Mouse (Mus musculus): Measurements from ENCODE around the gene Pole3. TPM values are rescaled to one million over a fixed set of nuclear protein-coding genes. Genes with fewer than 3 reads are reported as not detected.

Pole3 gene
- polyA plus RNA-seq (2015; fragmentation: Nextera tagmentation; extraction: Ambion mirVana): 70.9 and 77.3 TPM in 2 replicates

GRCm38 (mm10) chr4:62524651-62525488 lies at the start of gene Pole3, which contains the start of gene 4933430I17Rik:
TSS of gene Pole3 (minus strand) at chr4:62525068.
TSS of gene 4933430I17Rik (plus strand) at chr4:62525369.
- Histone ChIP-seq H3K4me3 (replicated peaks) (peak within 1 kb of the TSS; percentile 77), H3K4me1 (peaks cover 10% of the 10 kb centered on the region), H3K9me3 (no peaks in the 10 kb centered on the region), H3K4me2 (peak within 1 kb of the TSS; percentile 81), H3K36me3 (no peaks in the 10 kb centered on the region), H3K9ac (peak within 1 kb of the TSS; percentile 73), H3K27ac (peak within 1 kb of the TSS; percentile 97), H3K27me3 (replicated peaks) (no peaks in the 10 kb centered on the region)
- WGBS: under 1% methylated on average over 59 of the region's 59 CpGs
- ATAC-seq (ENCODE audit: insufficient read depth, low FRiP score, low read depth): peak; percentile 97

- Histone ChIP-seq H3K4me1 (0 out of 2 replicates have a peak, but pooled peaks cover 8% of the 10 kb centered on the region), H3K9me3 (no peaks in the 10 kb centered on the region), H3K27ac (no peak overlapping the region), H3K4me3 (replicated peaks) (no peak overlapping the region), H3K27me3 (replicated peaks) (no peaks in the 10 kb centered on the region), H3K9ac (no peak overlapping the region), H3K36me3 (no peaks in the 10 kb centered on the region), H3K4me2 (no peak overlapping the region)
- ATAC-seq (ENCODE audit: insufficient read depth, low FRiP score, low read depth): no peak
- 53% methylated on average over 5 of the region's 5 CpGs for WGBS
Observed at GRCm38 (mm10) chr4:62570029-62570428, 45.2 kb upstream of the Pole3 start.

- ATAC-seq (ENCODE audit: insufficient read depth, low FRiP score, low read depth): no peak
- Histone ChIP-seq H3K4me1 (0 out of 2 replicates have a peak, but pooled peaks cover 8% of the 10 kb centered on the region), H3K27ac (no peak overlapping the region), H3K4me2 (no peak overlapping the region), H3K9ac (no peak overlapping the region), H3K27me3 (replicated peaks) (no peaks in the 10 kb centered on the region), H3K4me3 (replicated peaks) (no peak overlapping the region), H3K36me3 (no peaks in the 10 kb centered on the region), H3K9me3 (no peaks in the 10 kb centered on the region)
- whole genome bisulfite sequencing: 93% methylated on average over 5 of the region's 5 CpGs
Observed at GRCm38 (mm10) chr4:62569603-62570002, 44.7 kb upstream of the Pole3 start.

GRCm38 (mm10) chr4:62568359-62568758 lies 43.5 kb upstream of the Pole3 start:
- H3K4me1 ChIP-seq: 0 out of 2 replicates have a peak, but pooled peaks cover 8% of the 10 kb centered on the region
- H3K36me3 ChIP-seq: no peaks in the 10 kb centered on the region
- no peak for ATAC-seq (ENCODE audit: insufficient read depth, low FRiP score, low read depth)
- 82% methylated on average over 1 of the region's 1 CpGs for WGBS
- H3K9ac ChIP-seq: no peak overlapping the region
- no peak overlapping the region for H3K4me3 ChIP-seq (replicated peaks)
- no peaks in the 10 kb centered on the region for H3K9me3 ChIP-seq
- no peak overlapping the region for H3K27ac ChIP-seq
- H3K4me2 ChIP-seq: no peak overlapping the region
- no peaks in the 10 kb centered on the region for H3K27me3 ChIP-seq (replicated peaks)

- 80% methylated on average over 6 of the region's 6 CpGs for WGBS
- Histone ChIP-seq H3K27me3 (replicated peaks) (no peaks in the 10 kb centered on the region), H3K4me3 (replicated peaks) (no peak overlapping the region), H3K9ac (no peak overlapping the region), H3K4me1 (0 out of 2 replicates have a peak, but pooled peaks cover 8% of the 10 kb centered on the region), H3K4me2 (no peak overlapping the region), H3K27ac (no peak overlapping the region), H3K36me3 (no peaks in the 10 kb centered on the region), H3K9me3 (no peaks in the 10 kb centered on the region)
- no peak for ATAC-seq (ENCODE audit: insufficient read depth, low FRiP score, low read depth)
Observed at GRCm38 (mm10) chr4:62567696-62568095, 42.8 kb upstream of the Pole3 start.

GRCm38 (mm10) chr4:62566530-62566929 lies 41.7 kb upstream of the Pole3 start:
- Histone ChIP-seq H3K27me3 (replicated peaks) (no peaks in the 10 kb centered on the region), H3K36me3 (no peaks in the 10 kb centered on the region), H3K27ac (no peak overlapping the region), H3K4me3 (replicated peaks) (no peak overlapping the region), H3K4me1 (0 out of 2 replicates have a peak, but pooled peaks cover 8% of the 10 kb centered on the region), H3K9ac (no peak overlapping the region), H3K4me2 (no peak overlapping the region), H3K9me3 (no peaks in the 10 kb centered on the region)
- WGBS: 60% methylated on average over 4 of the region's 4 CpGs
- ATAC-seq (ENCODE audit: insufficient read depth, low FRiP score, low read depth): peak; percentile 57; the same call in 1 of the 2 replicates

GRCm38 (mm10) chr4:62562006-62562405 lies 37.1 kb upstream of the Pole3 start:
- no peak for ATAC-seq (ENCODE audit: insufficient read depth, low FRiP score, low read depth)
- Histone ChIP-seq H3K4me3 (replicated peaks) (no peak overlapping the region), H3K4me2 (no peak overlapping the region), H3K4me1 (0 out of 2 replicates have a peak, but pooled peaks cover 8% of the 10 kb centered on the region), H3K27me3 (replicated peaks) (no peaks in the 10 kb centered on the region), H3K36me3 (no peaks in the 10 kb centered on the region), H3K9ac (no peak overlapping the region), H3K27ac (no peak overlapping the region), H3K9me3 (no peaks in the 10 kb centered on the region)
- WGBS: 55% methylated on average over 4 of the region's 4 CpGs

GRCm38 (mm10) chr4:62561630-62562001 lies 36.7 kb upstream of the Pole3 start:
- WGBS: 37% methylated on average over 3 of the region's 3 CpGs
- Histone ChIP-seq H3K9me3 (no peaks in the 10 kb centered on the region), H3K4me3 (replicated peaks) (no peak overlapping the region), H3K36me3 (no peaks in the 10 kb centered on the region), H3K4me2 (no peak overlapping the region), H3K4me1 (0 out of 2 replicates have a peak, but pooled peaks cover 7% of the 10 kb centered on the region), H3K9ac (no peak overlapping the region), H3K27me3 (replicated peaks) (no peaks in the 10 kb centered on the region), H3K27ac (no peak overlapping the region)
- ATAC-seq (ENCODE audit: insufficient read depth, low FRiP score, low read depth): no peak

GRCm38 (mm10) chr4:62560963-62561629 lies 36.2 kb upstream of the Pole3 start:
- Histone ChIP-seq H3K4me2 (no peak overlapping the region), H3K9ac (no peak overlapping the region), H3K9me3 (no peaks in the 10 kb centered on the region), H3K4me1 (0 out of 2 replicates have a peak, but pooled peaks cover 2% of the 10 kb centered on the region), H3K27ac (no peak overlapping the region), H3K27me3 (replicated peaks) (no peaks in the 10 kb centered on the region), H3K36me3 (no peaks in the 10 kb centered on the region), H3K4me3 (replicated peaks) (no peak overlapping the region)
- peak; percentile 43; the same call in 1 of the 2 replicates for ATAC-seq (ENCODE audit: insufficient read depth, low FRiP score, low read depth)
- WGBS: 21% methylated on average over 4 of the region's 4 CpGs

GRCm38 (mm10) chr4:62559797-62560329 lies 35.0 kb upstream of the Pole3 start, which contains the start of gene Rgs3:
TSS of gene Rgs3 (plus strand) at chr4:62559847.
- no peak within 1 kb of the TSS for H3K4me3 ChIP-seq (replicated peaks)
- H3K4me2 ChIP-seq: no peak within 1 kb of the TSS
- 51% methylated on average over 6 of the region's 6 CpGs for WGBS
- H3K9ac ChIP-seq: no peak within 1 kb of the TSS
- no peaks in the 10 kb centered on the region for H3K36me3 ChIP-seq
- H3K27ac ChIP-seq: no peak within 1 kb of the TSS
- H3K27me3 ChIP-seq (replicated peaks): no peaks in the 10 kb centered on the region
- no peaks in the 10 kb centered on the region for H3K9me3 ChIP-seq
- no peaks in the 10 kb centered on the region for H3K4me1 ChIP-seq
- ATAC-seq (ENCODE audit: insufficient read depth, low FRiP score, low read depth): no peak

GRCm38 (mm10) chr4:62557436-62557835 lies 32.6 kb upstream of the Pole3 start:
- Histone ChIP-seq H3K4me2 (no peak overlapping the region), H3K27ac (no peak overlapping the region), H3K27me3 (replicated peaks) (no peaks in the 10 kb centered on the region), H3K9me3 (no peaks in the 10 kb centered on the region), H3K9ac (no peak overlapping the region), H3K4me3 (replicated peaks) (no peak overlapping the region), H3K36me3 (no peaks in the 10 kb centered on the region), H3K4me1 (no peaks in the 10 kb centered on the region)
- WGBS: 55% methylated on average over 3 of the region's 3 CpGs
- no peak for ATAC-seq (ENCODE audit: insufficient read depth, low FRiP score, low read depth)

- H3K27me3 ChIP-seq (replicated peaks): no peaks in the 10 kb centered on the region
- 76% methylated on average over 7 of the region's 7 CpGs for WGBS
- no peak overlapping the region for H3K9ac ChIP-seq
- no peaks in the 10 kb centered on the region for H3K4me1 ChIP-seq
- H3K9me3 ChIP-seq: no peaks in the 10 kb centered on the region
- ATAC-seq (ENCODE audit: insufficient read depth, low FRiP score, low read depth): no peak
- no peak overlapping the region for H3K4me3 ChIP-seq (replicated peaks)
- H3K4me2 ChIP-seq: no peak overlapping the region
- H3K36me3 ChIP-seq: no peaks in the 10 kb centered on the region
- no peak overlapping the region for H3K27ac ChIP-seq
Observed at GRCm38 (mm10) chr4:62551966-62552365, 27.1 kb upstream of the Pole3 start.
